In genomic region chr9:62522211-62522610, GRCm38 (mm10) we compare ENCODE assay signal across 9 mouse cellular contexts. TPM values are rescaled to one million over a fixed set of nuclear protein-coding genes. Genes with fewer than 3 reads are reported as not detected.
A peak's percentile ranks its signal among the peaks of the same experiment; 100 is the strongest.
DNase-seq lines count a peak whose midpoint lies in the region; ATAC-seq lines count a peak whose summit lies in the region.
"Had no signal": no experiment of that assay in that cellular context is flagged by ENCODE, and none has a peak within 500 bp of the region (broad histone marks: within the 10 kb centered on the region; RNA-seq: fewer than 3 reads in every experiment).

No protein-coding gene starts in this region.

- peak; percentile 67 for DNase-seq in left cerebral cortex, postnatal 4 days
- no peak for DNase-seq in left cerebral cortex, adult 8-10 months (ENCODE audit: low spot score in 2 of 2)
- peak; percentile 66 to 80 for DNase-seq in heart, adult 9 months (ENCODE audit: low spot score in 2 of 2)
- no peak for DNase-seq in thymus, postnatal 4 days
- no peak for DNase-seq in layer of hippocampus, adult 18-20 months (ENCODE audit: low spot score in 2 of 2)
- no peak for DNase-seq in left cerebral cortex, postnatal 25 days (ENCODE audit: low spot score in 2 of 2)

- 0 out of 2 replicates have a peak, but pooled peaks cover 4% of the 10 kb centered on the region for H3K27me3 ChIP-seq in kidney, embryonic 15.5 days
- peaks cover 6% of the 10 kb centered on the region for H3K27me3 ChIP-seq in midbrain, embryonic 13.5 days

- no peak for ATAC-seq in kidney, embryonic 15.5 days (replicated peaks; ENCODE audit: low FRiP score)
- no peak for ATAC-seq in midbrain, embryonic 13.5 days

- H3K36me3 ChIP-seq in kidney, embryonic 15.5 days: no peaks in the 10 kb centered on the region
- H3K36me3 ChIP-seq in midbrain, embryonic 13.5 days: no peaks in the 10 kb centered on the region; the same call in 1 of the 2 replicates
- H3K36me3 ChIP-seq: G1E had no signal

- 0 out of 2 replicates have a peak overlapping the region, but pooled peaks have one; percentile 1 for H3K9ac ChIP-seq in kidney, embryonic 15.5 days
- H3K9ac ChIP-seq in midbrain, embryonic 13.5 days (replicated peaks): 0 out of 2 replicates have a peak overlapping the region, but pooled peaks have one; percentile 36

- H3K9me3 ChIP-seq in kidney, embryonic 15.5 days (replicated peaks): no peaks in the 10 kb centered on the region
- H3K9me3 ChIP-seq in midbrain, embryonic 13.5 days: no peaks in the 10 kb centered on the region
- H3K9me3 ChIP-seq: G1E had no signal

- WGBS in kidney, embryonic 15.5 days: 63% methylated on average over 5 of the region's 5 CpGs
- 51% methylated on average over 5 of the region's 5 CpGs for WGBS in midbrain, embryonic 13.5 days

- peaks cover 70% of the 10 kb centered on the region for H3K4me1 ChIP-seq in kidney, embryonic 15.5 days
- H3K4me1 ChIP-seq in midbrain, embryonic 13.5 days (replicated peaks): peaks cover 100% of the 10 kb centered on the region

- 0 out of 2 replicates have a peak overlapping the region, but pooled peaks have one; percentile 15 for H3K4me2 ChIP-seq in kidney, embryonic 15.5 days
- no peak overlapping the region for H3K4me2 ChIP-seq in midbrain, embryonic 13.5 days (replicated peaks)

- intact Hi-C loops in left cerebral cortex, postnatal 4 days (cut with DNase I): no loop called here
- intact Hi-C loops in left cerebral cortex, postnatal 25 days (cut with DNase I): no loop called here

- H3K27ac ChIP-seq in kidney, embryonic 15.5 days: peak overlapping the region; percentile 85
- H3K27ac ChIP-seq in midbrain, embryonic 13.5 days: peak overlapping the region; percentile 45

- H3K4me3 ChIP-seq in kidney, embryonic 15.5 days (replicated peaks): no peak overlapping the region
- H3K4me3 ChIP-seq in midbrain, embryonic 13.5 days (replicated peaks): no peak overlapping the region

RNA-seq across cellular contexts. Expression of gene Coro2b, which starts 14.6 kb away (rescaled TPM):
- 10 to 100 TPM; 91.2 to 95.5 TPM for total RNA-seq in left cerebral cortex, postnatal 4 days (2021)
- total RNA-seq in left cerebral cortex, adult 8-10 months (2022): 100 to 1,000 TPM; 159 to 171 (median 170) TPM
- polyA plus RNA-seq in kidney, embryonic 15.5 days (2015; fragmentation: Nextera tagmentation; extraction: Ambion mirVana): 16.8 and 19.1 TPM in 2 replicates
- 28.4 and 34.7 TPM in 2 replicates for polyA plus RNA-seq in midbrain, embryonic 13.5 days (2015; fragmentation: Nextera tagmentation; extraction: Ambion mirVana)
- total RNA-seq in layer of hippocampus, adult 18-20 months (2021): 100 to 1,000 TPM; 214 to 231 TPM
- 100 to 1,000 TPM; 183 to 184 TPM for total RNA-seq in left cerebral cortex, postnatal 25 days (2021)
- polyA plus RNA-seq: G1E had no signal

Comparison
In these comparisons a context has a peak if more than half of its experiments do, and no peak if none do; other contexts are left out.
1. DNase-seq: peak in left cerebral cortex, postnatal 4 days (single experiment) and heart, adult 9 months (2 of 2); none in left cerebral cortex, adult 8-10 months (0 of 2), thymus, postnatal 4 days (single experiment), layer of hippocampus, adult 18-20 months (0 of 2) and left cerebral cortex, postnatal 25 days (0 of 2).